Mouse (Mus musculus): ENCODE results near the gene Atad5. TPM values are rescaled to one million over a fixed set of nuclear protein-coding genes. Genes with fewer than 3 reads are reported as not detected.

The Atad5 gene
- polyA plus RNA-seq, 1 experiment from 2014 or later, result 9.3 TPM

DNA sequence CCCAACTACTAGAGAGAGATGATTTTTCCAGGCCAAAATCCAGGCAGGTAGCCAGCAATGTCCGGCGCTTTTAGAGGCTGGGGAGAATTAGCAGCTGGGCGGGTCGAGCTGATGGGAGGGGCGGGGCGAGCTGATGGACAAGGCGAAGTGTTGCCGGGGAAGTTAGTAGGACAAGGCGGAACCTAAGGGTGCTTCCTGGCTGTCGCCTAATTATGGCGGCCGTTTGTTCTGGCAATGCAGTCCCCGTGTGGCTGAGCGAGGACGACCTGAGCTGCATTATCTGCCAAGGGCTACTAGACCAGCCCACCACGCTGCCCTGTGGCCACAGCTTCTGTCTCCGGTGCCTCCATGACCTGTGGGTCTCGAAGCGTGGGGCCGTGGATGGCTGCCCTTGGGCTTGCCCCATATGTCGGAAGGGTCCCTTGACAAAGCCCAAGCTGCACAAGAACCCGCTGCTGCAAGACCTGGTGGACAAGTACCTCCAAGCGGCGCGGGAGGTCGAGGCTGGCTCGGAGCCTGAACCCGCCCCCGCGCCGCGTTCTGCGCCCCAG is 94.6 kb downstream of the Atad5 start, which contains the start of gene Rnf135:
Gene Rnf135, plus strand, starts transcription at position 147 of the 551 bp plus-strand sequence.
- Histone ChIP-seq H3K27ac (replicated peaks) (peak within 1 kb of the TSS; percentile 87), H3K27me3 (no peaks in the 10 kb centered on the region), H3K9me3 (replicated peaks) (no peaks in the 10 kb centered on the region), H3K9ac (peak within 1 kb of the TSS; percentile 81), H3K4me1 (no peaks in the 10 kb centered on the region), H3K4me2 (replicated peaks) (peak within 1 kb of the TSS; percentile 74), H3K36me3 (no peaks in the 10 kb centered on the region), H3K4me3 (replicated peaks) (peak within 1 kb of the TSS; percentile 77)
- 1% methylated on average over 33 of the region's 33 CpGs for WGBS
- peak; percentile 90 for ATAC-seq (ENCODE audit: insufficient number of reproducible peaks, low FRiP score, low TSS enrichment, low read depth)

DNA sequence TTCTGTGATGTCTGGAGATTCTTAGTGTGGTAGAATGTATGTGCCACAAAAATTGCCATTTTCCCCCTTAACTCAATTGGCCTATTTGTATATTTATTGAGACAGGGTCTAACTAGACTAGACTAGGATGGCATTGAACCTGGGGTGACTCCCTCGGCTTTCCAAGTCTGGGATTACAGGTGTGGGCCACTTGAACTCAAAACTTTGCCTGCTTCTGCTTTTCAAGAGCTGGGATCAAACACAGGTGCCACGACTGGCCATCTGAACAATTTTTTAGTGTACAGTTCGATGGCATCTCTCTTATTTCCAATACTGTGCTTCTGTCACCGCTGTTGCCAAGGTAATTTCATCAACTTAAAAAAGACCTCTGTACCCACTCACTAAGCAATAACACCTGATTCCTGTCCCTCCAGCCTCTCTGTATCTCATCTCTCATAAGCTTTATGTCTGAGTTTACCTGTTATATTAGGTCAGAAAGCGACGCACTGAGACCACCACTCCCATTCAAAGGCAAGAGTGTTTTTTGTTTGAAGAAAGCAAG is 95.4 kb downstream of the Atad5 start:
- peak overlapping the region; percentile 77 for H3K4me3 ChIP-seq (replicated peaks)
- ATAC-seq (ENCODE audit: insufficient number of reproducible peaks, low FRiP score, low TSS enrichment, low read depth), result no peak
- no peaks in the 10 kb centered on the region for H3K9me3 ChIP-seq (replicated peaks)
- no peaks in the 10 kb centered on the region for H3K27me3 ChIP-seq
- H3K4me2 ChIP-seq (replicated peaks), result peak overlapping the region; percentile 74
- no peak overlapping the region for H3K9ac ChIP-seq
- peak overlapping the region; percentile 87; the same call in 1 of the 2 replicates for H3K27ac ChIP-seq (replicated peaks)
- H3K4me1 ChIP-seq, result no peaks in the 10 kb centered on the region
- WGBS, result 85% methylated on average over 6 of the region's 6 CpGs
- no peaks in the 10 kb centered on the region for H3K36me3 ChIP-seq

Other genes with a start within 250 kb of the Atad5 start
- gene Utp6, start 127.0 kb upstream of the Atad5 start, polyA plus RNA-seq (2015; fragmentation: Nextera tagmentation; extraction: Ambion mirVana), result 45.2 and 52.1 TPM in 2 replicates
- gene Suz12, start 96.3 kb upstream of the Atad5 start, polyA plus RNA-seq (2015; fragmentation: Nextera tagmentation; extraction: Ambion mirVana), result 18.0 and 18.1 TPM in 2 replicates
- 40.7 and 46.0 TPM in 2 replicates for gene Crlf3, start 8.4 kb upstream of the Atad5 start, polyA plus RNA-seq (2015; fragmentation: Nextera tagmentation; extraction: Ambion mirVana)
- 24.2 and 26.0 TPM in 2 replicates for gene Tefm, start 52.8 kb downstream of the Atad5 start, polyA plus RNA-seq (2015; fragmentation: Nextera tagmentation; extraction: Ambion mirVana)
- gene Adap2, start 64.7 kb downstream of the Atad5 start, polyA plus RNA-seq (2015; fragmentation: Nextera tagmentation; extraction: Ambion mirVana), result 2.4 and 3.0 TPM in 2 replicates
- gene Rnf135, start 94.5 kb downstream of the Atad5 start, polyA plus RNA-seq (2015; fragmentation: Nextera tagmentation; extraction: Ambion mirVana), result 9.5 and 10.8 TPM in 2 replicates
- 52.0 and 56.5 TPM in 2 replicates for gene Rhot1, start 119.6 kb downstream of the Atad5 start, polyA plus RNA-seq (2015; fragmentation: Nextera tagmentation; extraction: Ambion mirVana)
- 7.3 and 8.3 TPM in 2 replicates for gene Rhbdl3, start 211.5 kb downstream of the Atad5 start, polyA plus RNA-seq (2015; fragmentation: Nextera tagmentation; extraction: Ambion mirVana)